Mouse (Mus musculus): ENCODE data around the gene Ctbp2.
A peak's percentile ranks its signal among the peaks of the same experiment; 100 is the strongest.

The Ctbp2 gene

GRCm38 (mm10) chr7:133088411-133088810 is 35.7 kb downstream of the Ctbp2 start:
- no peak for DNase-seq (ENCODE audit: low spot score in 2 of 2)

- DNase-seq (ENCODE audit: low spot score in 2 of 2): no peak
Observed at GRCm38 (mm10) chr7:133085408-133085807, 38.7 kb downstream of the Ctbp2 start.

- DNase-seq (ENCODE audit: low spot score in 2 of 2): no peak
Observed at GRCm38 (mm10) chr7:133083936-133084614, 40.1 kb downstream of the Ctbp2 start.

- no peak for DNase-seq (ENCODE audit: low spot score in 2 of 2)
Observed at GRCm38 (mm10) chr7:133078929-133079328, 45.2 kb downstream of the Ctbp2 start.

GRCm38 (mm10) chr7:133074462-133075133 is 49.6 kb downstream of the Ctbp2 start:
- DNase-seq (ENCODE audit: low spot score in 2 of 2): no peak

GRCm38 (mm10) chr7:133073147-133073651 is 51.0 kb downstream of the Ctbp2 start:
- no peak for DNase-seq (ENCODE audit: low spot score in 2 of 2)

- no peak for DNase-seq (ENCODE audit: low spot score in 2 of 2)
Observed at GRCm38 (mm10) chr7:133072535-133072934, 51.6 kb downstream of the Ctbp2 start.

- DNase-seq (ENCODE audit: low spot score in 2 of 2): no peak
Observed at GRCm38 (mm10) chr7:133067321-133067841, 56.8 kb downstream of the Ctbp2 start.

- DNase-seq (ENCODE audit: low spot score in 2 of 2): peak; percentile 38 to 69
Observed at GRCm38 (mm10) chr7:133066776-133067175, 57.4 kb downstream of the Ctbp2 start.

GRCm38 (mm10) chr7:133062055-133062454 is 62.1 kb downstream of the Ctbp2 start:
- no peak for DNase-seq (ENCODE audit: low spot score in 2 of 2)

- DNase-seq (ENCODE audit: low spot score in 2 of 2): no peak
Observed at GRCm38 (mm10) chr7:133060170-133060569, 64.0 kb downstream of the Ctbp2 start.

GRCm38 (mm10) chr7:133059517-133060104 is 64.5 kb downstream of the Ctbp2 start:
- peak in 1 of 2 experiments; percentile 21 for DNase-seq (ENCODE audit: low spot score in 2 of 2)

GRCm38 (mm10) chr7:133059150-133059509 is 65.0 kb downstream of the Ctbp2 start:
- DNase-seq (ENCODE audit: low spot score in 2 of 2): no peak

GRCm38 (mm10) chr7:133058496-133059149 is 65.5 kb downstream of the Ctbp2 start:
- no peak for DNase-seq (ENCODE audit: low spot score in 2 of 2)

- no peak for DNase-seq (ENCODE audit: low spot score in 2 of 2)
Observed at GRCm38 (mm10) chr7:133056924-133057323, 67.2 kb downstream of the Ctbp2 start.

- no peak for DNase-seq (ENCODE audit: low spot score in 2 of 2)
Observed at GRCm38 (mm10) chr7:133054486-133054885, 69.7 kb downstream of the Ctbp2 start.

GRCm38 (mm10) chr7:133053757-133054156 is 70.4 kb downstream of the Ctbp2 start:
- no peak for DNase-seq (ENCODE audit: low spot score in 2 of 2)

GRCm38 (mm10) chr7:133052819-133053218 is 71.3 kb downstream of the Ctbp2 start:
- no peak for DNase-seq (ENCODE audit: low spot score in 2 of 2)

GRCm38 (mm10) chr7:133050681-133051080 is 73.5 kb downstream of the Ctbp2 start:
- DNase-seq (ENCODE audit: low spot score in 2 of 2): no peak

GRCm38 (mm10) chr7:133048085-133048630 is 76.0 kb downstream of the Ctbp2 start:
- DNase-seq (ENCODE audit: low spot score in 2 of 2): no peak

- no peak for DNase-seq (ENCODE audit: low spot score in 2 of 2)
Observed at GRCm38 (mm10) chr7:133047287-133047686, 76.9 kb downstream of the Ctbp2 start.

- DNase-seq (ENCODE audit: low spot score in 2 of 2): no peak
Observed at GRCm38 (mm10) chr7:133044721-133045120, 79.4 kb downstream of the Ctbp2 start.
